28 mouse cellular contexts compared by ENCODE assay signal in the genomic region with DNA sequence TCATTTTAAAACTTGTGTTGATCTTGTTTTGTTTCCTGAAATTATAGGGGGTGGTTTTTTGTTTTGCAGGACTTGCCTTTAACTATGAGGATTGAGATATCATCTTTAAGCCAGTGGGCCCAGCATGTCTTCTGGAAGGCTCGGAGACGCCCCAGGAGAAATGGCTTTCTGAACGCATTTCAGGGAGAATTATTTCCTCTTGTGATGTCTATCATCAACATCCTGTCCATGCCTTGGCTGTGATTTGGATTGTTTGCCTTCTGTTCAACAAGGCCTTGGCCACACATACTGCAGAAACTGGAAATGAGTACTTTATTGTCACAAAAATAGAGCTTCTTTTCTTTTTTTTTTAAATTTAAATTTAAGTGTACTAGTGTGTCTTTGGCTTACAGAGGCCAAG.
"Had no signal": no experiment of that assay in that cellular context is flagged by ENCODE, and none has a peak within 500 bp of the region (broad histone marks: within the 10 kb centered on the region; RNA-seq: fewer than 3 reads in every experiment).

No protein-coding gene starts in this region.

- H3K4me3 ChIP-seq: embryonic facial prominence, embryonic 10.5 days; embryonic facial prominence, embryonic 12.5 days; embryonic facial prominence, embryonic 13.5 days; embryonic facial prominence, embryonic 15.5 days; erythroblast, embryonic 14.5 days; forebrain, embryonic 10.5 days; forebrain, embryonic 12.5 days; forebrain, embryonic 13.5 days; forebrain, embryonic 15.5 days; gastrocnemius, adult 2 months; heart, adult 2 months had no signal

- H3K27ac ChIP-seq: embryonic facial prominence, embryonic 10.5 days; embryonic facial prominence, embryonic 12.5 days; embryonic facial prominence, embryonic 13.5 days; embryonic facial prominence, embryonic 15.5 days; forebrain, embryonic 10.5 days; forebrain, embryonic 12.5 days; forebrain, embryonic 13.5 days; forebrain, embryonic 15.5 days; gastrocnemius, adult 2 months; heart, adult 2 months had no signal

- ATAC-seq: forebrain, embryonic 13.5 days; forebrain, embryonic 14.5 days; forebrain, embryonic 15.5 days; forebrain, embryonic 16.5 days; forebrain, postnatal 0 days had no signal

- H3K9ac ChIP-seq: embryonic facial prominence, embryonic 12.5 days; embryonic facial prominence, embryonic 13.5 days; embryonic facial prominence, embryonic 15.5 days; forebrain, embryonic 12.5 days; forebrain, embryonic 13.5 days; forebrain, embryonic 15.5 days; forebrain, postnatal 0 days had no signal

- H3K4me2 ChIP-seq: embryonic facial prominence, embryonic 12.5 days; embryonic facial prominence, embryonic 13.5 days; embryonic facial prominence, embryonic 15.5 days; forebrain, embryonic 12.5 days; forebrain, embryonic 13.5 days; forebrain, embryonic 15.5 days had no signal

- H3K4me1 ChIP-seq: embryonic facial prominence, embryonic 10.5 days; embryonic facial prominence, embryonic 12.5 days; embryonic facial prominence, embryonic 13.5 days; embryonic facial prominence, embryonic 15.5 days; forebrain, embryonic 10.5 days; forebrain, embryonic 12.5 days; forebrain, embryonic 13.5 days; forebrain, embryonic 15.5 days had no signal

- DNase-seq: cerebellum, adult 2 months; cerebellum, adult 8-10 months; cerebellum, adult 9-10 months; cerebellum, adult 9-11 months; cerebellum, postnatal 10 days; cerebellum, postnatal 14 days; cerebellum, postnatal 25 days; cerebellum, postnatal 36 days; embryo, embryonic 11 days; forebrain, postnatal 0 days; gastrocnemius, adult 2 months; gastrocnemius, postnatal 10 days; gastrocnemius, postnatal 14 days; gastrocnemius, postnatal 25 days; gastrocnemius, postnatal 36 days; heart, adult 18-20 months; heart, adult 2 months had no signal

- H3K36me3 ChIP-seq: embryonic facial prominence, embryonic 10.5 days; embryonic facial prominence, embryonic 12.5 days; embryonic facial prominence, embryonic 13.5 days; embryonic facial prominence, embryonic 15.5 days; forebrain, embryonic 10.5 days; forebrain, embryonic 12.5 days; forebrain, embryonic 15.5 days had no signal

- H3K27me3 ChIP-seq: embryonic facial prominence, embryonic 12.5 days; embryonic facial prominence, embryonic 13.5 days; embryonic facial prominence, embryonic 15.5 days; forebrain, embryonic 12.5 days; forebrain, embryonic 13.5 days; forebrain, embryonic 15.5 days had no signal

- H3K9me3 ChIP-seq: embryonic facial prominence, embryonic 12.5 days; embryonic facial prominence, embryonic 13.5 days; embryonic facial prominence, embryonic 15.5 days; forebrain, embryonic 12.5 days; forebrain, embryonic 13.5 days; forebrain, embryonic 15.5 days had no signal
